ENCODE assay signal across 9 mouse cellular contexts in genomic region chr14:48224861-48225300, GRCm38 (mm10).
DNase-seq lines count a peak whose midpoint lies in the region; ATAC-seq and TF ChIP-seq lines count a peak whose summit lies in the region.
"Had no signal": no experiment of that assay in that cellular context is flagged by ENCODE, and none has a peak within 500 bp of the region (broad histone marks: within the 10 kb centered on the region; RNA-seq: fewer than 3 reads in every experiment).

No protein-coding gene starts in this region.

- H3K27ac ChIP-seq in midbrain, embryonic 12.5 days (replicated peaks), result no peak overlapping the region
- no peak overlapping the region for H3K27ac ChIP-seq in midbrain, postnatal 0 days (ENCODE audit: low read depth, low read length)
- no peak overlapping the region for H3K27ac ChIP-seq in stomach, embryonic 15.5 days
- H3K27ac ChIP-seq: limb, embryonic 15.5 days had no signal

- ATAC-seq in midbrain, embryonic 12.5 days (ENCODE audit: low FRiP score, low read depth), result 0 out of 2 replicates have a peak, but pooled peaks have one; percentile 16
- ATAC-seq in midbrain, postnatal 0 days (ENCODE audit: low FRiP score), result no peak
- peak; percentile 39 for ATAC-seq in stomach, embryonic 15.5 days (ENCODE audit: insufficient read depth, low FRiP score, low read depth)

- no peak for TF ChIP-seq CTCF in midbrain, postnatal 0 days (IDR thresholded peaks at IDR 0.05)

- H3K36me3 ChIP-seq in midbrain, embryonic 12.5 days, result 0 out of 2 replicates have a peak, but pooled peaks cover 3% of the 10 kb centered on the region
- H3K36me3 ChIP-seq in midbrain, postnatal 0 days (ENCODE audit: insufficient read depth, low read length), result no peaks in the 10 kb centered on the region
- H3K36me3 ChIP-seq in stomach, embryonic 15.5 days, result no peaks in the 10 kb centered on the region
- H3K36me3 ChIP-seq: limb, embryonic 15.5 days had no signal

- 41% methylated on average over 5 of the region's 5 CpGs for WGBS in midbrain, embryonic 12.5 days
- WGBS in midbrain, postnatal 0 days, result 47% methylated on average over 5 of the region's 5 CpGs
- 54% methylated on average over 5 of the region's 5 CpGs for WGBS in stomach, embryonic 15.5 days

- intact Hi-C loops in heart, postnatal 10 days (cut with DNase I), result no loop called here

- no peaks in the 10 kb centered on the region for H3K27me3 ChIP-seq in midbrain, embryonic 12.5 days
- H3K27me3 ChIP-seq in midbrain, postnatal 0 days (ENCODE audit: insufficient read depth, low read length), result no peaks in the 10 kb centered on the region
- H3K27me3 ChIP-seq in stomach, embryonic 15.5 days (replicated peaks), result no peaks in the 10 kb centered on the region
- H3K27me3 ChIP-seq: limb, embryonic 15.5 days had no signal

- 0 out of 2 replicates have a peak, but pooled peaks cover 2% of the 10 kb centered on the region for H3K4me1 ChIP-seq in midbrain, embryonic 12.5 days
- no peaks in the 10 kb centered on the region for H3K4me1 ChIP-seq in midbrain, postnatal 0 days (ENCODE audit: insufficient read depth, low read length)
- H3K4me1 ChIP-seq in stomach, embryonic 15.5 days, result 0 out of 2 replicates have a peak, but pooled peaks cover 4% of the 10 kb centered on the region

- H3K4me2 ChIP-seq in midbrain, embryonic 12.5 days (replicated peaks), result no peak overlapping the region
- H3K4me2 ChIP-seq in midbrain, postnatal 0 days (ENCODE audit: low read depth, low read length, poor library complexity, severe bottlenecking), result no peak overlapping the region
- H3K4me2 ChIP-seq in stomach, embryonic 15.5 days, result no peak overlapping the region
- H3K4me2 ChIP-seq: limb, embryonic 15.5 days had no signal

- DNase-seq in heart, adult 11 months, result peak; percentile 91
- no peak for DNase-seq in heart, postnatal 10 days
- no peak for DNase-seq in midbrain, postnatal 0 days (ENCODE audit: low spot score)
- DNase-seq in cerebellum, adult 8-10 months, result peak; percentile 62
- no peak for DNase-seq in right cerebral cortex, postnatal 4 days
- DNase-seq in right cerebral cortex, postnatal 36 days (ENCODE audit: low spot score in 2 of 2), result no peak

- H3K4me3 ChIP-seq in midbrain, embryonic 12.5 days, result no peak overlapping the region
- H3K4me3 ChIP-seq in midbrain, postnatal 0 days (ENCODE audit: low read depth, low read length), result no peak overlapping the region
- H3K4me3 ChIP-seq in stomach, embryonic 15.5 days (replicated peaks), result no peak overlapping the region
- H3K4me3 ChIP-seq: limb, embryonic 15.5 days had no signal

- H3K9me3 ChIP-seq in midbrain, embryonic 12.5 days, result no peaks in the 10 kb centered on the region
- no peaks in the 10 kb centered on the region for H3K9me3 ChIP-seq in midbrain, postnatal 0 days (ENCODE audit: low read length)
- H3K9me3 ChIP-seq in stomach, embryonic 15.5 days, result no peaks in the 10 kb centered on the region
- H3K9me3 ChIP-seq: limb, embryonic 15.5 days had no signal

- H3K9ac ChIP-seq in midbrain, embryonic 12.5 days (replicated peaks), result no peak overlapping the region
- H3K9ac ChIP-seq in midbrain, postnatal 0 days (replicated peaks; ENCODE audit: low read length, poor library complexity, severe bottlenecking), result no peak overlapping the region
- no peak overlapping the region for H3K9ac ChIP-seq in stomach, embryonic 15.5 days
- H3K9ac ChIP-seq: limb, embryonic 15.5 days had no signal

Comparison
In these comparisons a context has a peak if more than half of its experiments do, and no peak if none do; other contexts are left out.
1. DNase-seq: peak in heart, adult 11 months (single experiment) and cerebellum, adult 8-10 months (single experiment); none in heart, postnatal 10 days (0 of 2), midbrain, postnatal 0 days (single experiment), right cerebral cortex, postnatal 4 days (single experiment) and right cerebral cortex, postnatal 36 days (0 of 2).